Mouse (Mus musculus) E14TG2a.4 (cell line): Measurements from ENCODE around the gene Col23a1.

Source experiments
- H3K27me3 ChIP-seq: 2 replicates; pipeline ENCODE4 v1.6.1; 2014; ENCODE audit warnings: low read length, control low read depth; ENCODE audit not compliant: insufficient read depth
- H3K36me3 ChIP-seq: 2 replicates; pipeline ENCODE4 v1.6.1; 2014; ENCODE audit warnings: low read length, control low read depth; ENCODE audit not compliant: insufficient read depth
- H3K4me1 ChIP-seq: replicated peaks from 2 replicates; pipeline ENCODE4 v1.6.1; 2014; ENCODE audit warnings: low read depth, low read length, control low read depth
- H3K4me3 ChIP-seq: replicated peaks from 2 replicates; pipeline ENCODE4 v1.5.1; 2014; ENCODE audit warnings: mild to moderate bottlenecking, low read length
- H3K9me3 ChIP-seq: 2 replicates; pipeline ENCODE4 v1.6.1; 2014; ENCODE audit warnings: low read length, control low read depth
- CTCF ChIP-seq: conservative IDR thresholded peaks from 2 replicates; pipeline ENCODE4 v1.5.1; 2014; ENCODE audit warnings: low read length
- NANOG ChIP-seq: IDR thresholded peaks from 2 replicates; pipeline ENCODE4 v1.6.1; 2014; ENCODE audit warnings: borderline replicate concordance, low read length, mixed read lengths
- POU5F1 ChIP-seq: IDR thresholded peaks from 2 replicates; pipeline ENCODE4 v1.6.1; 2014; ENCODE audit warnings: low read length, borderline replicate concordance

The Col23a1 gene

GRCm38 (mm10) chr11:51403886-51404285, 114.2 kb downstream of the Col23a1 start:
- Histone ChIP-seq H3K4me1 (no peaks in the 10 kb centered on the region), H3K27me3 (no peaks in the 10 kb centered on the region), H3K36me3 (no peaks in the 10 kb centered on the region), H3K9me3 (no peaks in the 10 kb centered on the region), H3K4me3 (no peak overlapping the region)
- TF ChIP-seq NANOG = no peak
- TF ChIP-seq CTCF = no peak
- TF ChIP-seq POU5F1 = no peak

- no peaks in the 10 kb centered on the region for H3K36me3 ChIP-seq
- TF ChIP-seq POU5F1 = no peak
- TF ChIP-seq NANOG = no peak
- TF ChIP-seq CTCF = no peak
- H3K9me3 ChIP-seq = no peaks in the 10 kb centered on the region
- no peak overlapping the region for H3K4me3 ChIP-seq
- no peaks in the 10 kb centered on the region for H3K27me3 ChIP-seq
- no peaks in the 10 kb centered on the region for H3K4me1 ChIP-seq
Measured at GRCm38 (mm10) chr11:51404865-51405440, 115.2 kb downstream of the Col23a1 start.

GRCm38 (mm10) chr11:51406531-51406930, 116.8 kb downstream of the Col23a1 start:
- Histone ChIP-seq H3K9me3 (no peaks in the 10 kb centered on the region), H3K36me3 (no peaks in the 10 kb centered on the region), H3K27me3 (0 out of 2 replicates have a peak, but pooled peaks cover 4% of the 10 kb centered on the region)

GRCm38 (mm10) chr11:51407351-51407750, 117.6 kb downstream of the Col23a1 start:
- no peaks in the 10 kb centered on the region for H3K9me3 ChIP-seq
- H3K4me3 ChIP-seq = no peak overlapping the region
- H3K27me3 ChIP-seq = 0 out of 2 replicates have a peak, but pooled peaks cover 4% of the 10 kb centered on the region
- H3K36me3 ChIP-seq = no peaks in the 10 kb centered on the region
- peaks cover 8% of the 10 kb centered on the region; the same call in 1 of the 2 replicates for H3K4me1 ChIP-seq
- TF ChIP-seq POU5F1 (no peak), CTCF (no peak), NANOG (no peak)

More at GRCm38 (mm10) chr11:51406531-51406930, 116.8 kb downstream of the Col23a1 start:
- Histone ChIP-seq H3K4me1 (peaks cover 8% of the 10 kb centered on the region; the same call in 1 of the 2 replicates), H3K4me3 (no peak overlapping the region)
- no peak for TF ChIP-seq NANOG
- no peak for TF ChIP-seq CTCF
- no peak for TF ChIP-seq POU5F1

GRCm38 (mm10) chr11:51410771-51411170, 121.1 kb downstream of the Col23a1 start:
- H3K36me3 ChIP-seq = no peaks in the 10 kb centered on the region
- no peaks in the 10 kb centered on the region for H3K9me3 ChIP-seq
- peak overlapping the region; percentile 35; the same call in 1 of the 2 replicates for H3K4me3 ChIP-seq
- H3K4me1 ChIP-seq = peaks cover 8% of the 10 kb centered on the region; the same call in 1 of the 2 replicates
- H3K27me3 ChIP-seq = 0 out of 2 replicates have a peak, but pooled peaks cover 4% of the 10 kb centered on the region
- no peak for TF ChIP-seq POU5F1
- TF ChIP-seq NANOG = no peak
- no peak for TF ChIP-seq CTCF

- 0 out of 2 replicates have a peak, but pooled peaks cover 4% of the 10 kb centered on the region for H3K27me3 ChIP-seq
- H3K4me3 ChIP-seq = no peak overlapping the region
- no peaks in the 10 kb centered on the region for H3K36me3 ChIP-seq
- peaks cover 25% of the 10 kb centered on the region for H3K4me1 ChIP-seq
- H3K9me3 ChIP-seq = no peaks in the 10 kb centered on the region
- TF ChIP-seq NANOG (no peak), CTCF (no peak), POU5F1 (no peak)
Measured at GRCm38 (mm10) chr11:51414520-51414919, 124.8 kb downstream of the Col23a1 start.

GRCm38 (mm10) chr11:51415049-51415688, 125.4 kb downstream of the Col23a1 start:
- Histone ChIP-seq H3K9me3 (no peaks in the 10 kb centered on the region), H3K4me3 (no peak overlapping the region), H3K36me3 (no peaks in the 10 kb centered on the region), H3K4me1 (peaks cover 27% of the 10 kb centered on the region), H3K27me3 (0 out of 2 replicates have a peak, but pooled peaks cover 4% of the 10 kb centered on the region)
- TF ChIP-seq CTCF (no peak), NANOG (no peak)

- Histone ChIP-seq H3K27me3 (no peaks in the 10 kb centered on the region; the same call in 1 of the 2 replicates), H3K9me3 (no peaks in the 10 kb centered on the region), H3K4me3 (no peak overlapping the region), H3K36me3 (no peaks in the 10 kb centered on the region), H3K4me1 (peaks cover 29% of the 10 kb centered on the region)
- TF ChIP-seq POU5F1 (no peak), NANOG (no peak), CTCF (no peak)
Measured at GRCm38 (mm10) chr11:51418807-51419206, 129.1 kb downstream of the Col23a1 start.

- no peaks in the 10 kb centered on the region; the same call in 1 of the 2 replicates for H3K27me3 ChIP-seq
- peaks cover 29% of the 10 kb centered on the region for H3K4me1 ChIP-seq
- H3K9me3 ChIP-seq = no peaks in the 10 kb centered on the region
- no peaks in the 10 kb centered on the region for H3K36me3 ChIP-seq
- H3K4me3 ChIP-seq = no peak overlapping the region
- TF ChIP-seq NANOG (no peak), POU5F1 (no peak), CTCF (no peak)
Measured at GRCm38 (mm10) chr11:51421878-51422277, 132.2 kb downstream of the Col23a1 start.
